16 mouse cellular contexts compared by ENCODE assay signal in genomic region chr5:105623074-105623713, GRCm38 (mm10).
A peak's percentile ranks its signal among the peaks of the same experiment; 100 is the strongest.
DNase-seq lines count a peak whose midpoint lies in the region; ATAC-seq and TF ChIP-seq lines count a peak whose summit lies in the region.
"Had no signal": no experiment of that assay in that cellular context is flagged by ENCODE, and none has a peak within 500 bp of the region (broad histone marks: within the 10 kb centered on the region; RNA-seq: fewer than 3 reads in every experiment).

No protein-coding gene starts in this region.

- no peak overlapping the region for H3K4me2 ChIP-seq in intestine, embryonic 16.5 days (ENCODE audit: low read depth, low read length)
- H3K4me2 ChIP-seq in intestine, embryonic 15.5 days (replicated peaks), result no peak overlapping the region
- no peak overlapping the region for H3K4me2 ChIP-seq in lung, embryonic 16.5 days (ENCODE audit: low read depth, low read length)
- H3K4me2 ChIP-seq in forebrain, embryonic 16.5 days (ENCODE audit: low read length), result no peak overlapping the region
- H3K4me2 ChIP-seq: forebrain, embryonic 12.5 days; hindbrain, embryonic 12.5 days; liver, embryonic 13.5 days; stomach, embryonic 15.5 days had no signal

- TF ChIP-seq POLR2A in small intestine, adult 2 months (IDR thresholded peaks at IDR 0.05; ENCODE audit: low read depth, low read length), result no peak

- no peaks in the 10 kb centered on the region for H3K27me3 ChIP-seq in intestine, embryonic 16.5 days (replicated peaks; ENCODE audit: control insufficient read depth, insufficient read depth, low read length)
- no peaks in the 10 kb centered on the region for H3K27me3 ChIP-seq in intestine, embryonic 15.5 days (replicated peaks)
- no peaks in the 10 kb centered on the region for H3K27me3 ChIP-seq in lung, embryonic 16.5 days (ENCODE audit: control insufficient read depth, insufficient read depth, low read depth, low read length)
- H3K27me3 ChIP-seq in small intestine, adult 2 months (ENCODE audit: control insufficient read depth, insufficient read depth, low read length), result no peaks in the 10 kb centered on the region
- H3K27me3 ChIP-seq in forebrain, embryonic 16.5 days (replicated peaks; ENCODE audit: control insufficient read depth, insufficient read depth, low read length), result no peaks in the 10 kb centered on the region
- H3K27me3 ChIP-seq: forebrain, embryonic 12.5 days; hindbrain, embryonic 12.5 days; liver, embryonic 13.5 days; stomach, embryonic 15.5 days had no signal

- no peak for TF ChIP-seq CTCF in small intestine, adult 2 months (IDR thresholded peaks at IDR 0.05; ENCODE audit: extremely low read depth, insufficient read length, insufficient replicate concordance, low read depth, low read length)

- 0 out of 2 replicates have a peak overlapping the region, but pooled peaks have one; percentile 24 for H3K9ac ChIP-seq in intestine, embryonic 16.5 days (ENCODE audit: low read depth, low read length)
- H3K9ac ChIP-seq in intestine, embryonic 15.5 days, result no peak overlapping the region
- H3K9ac ChIP-seq in lung, embryonic 16.5 days (ENCODE audit: low read length), result no peak overlapping the region
- H3K9ac ChIP-seq in forebrain, embryonic 16.5 days (replicated peaks; ENCODE audit: low read depth, low read length), result no peak overlapping the region
- H3K9ac ChIP-seq: forebrain, embryonic 12.5 days; hindbrain, embryonic 12.5 days; liver, embryonic 13.5 days; stomach, embryonic 15.5 days had no signal

- H3K4me3 ChIP-seq in intestine, embryonic 16.5 days (ENCODE audit: low read length), result no peak overlapping the region
- no peak overlapping the region for H3K4me3 ChIP-seq in intestine, embryonic 15.5 days (replicated peaks)
- H3K4me3 ChIP-seq in lung, embryonic 16.5 days (ENCODE audit: low read length), result no peak overlapping the region
- no peak overlapping the region for H3K4me3 ChIP-seq in small intestine, adult 2 months (ENCODE audit: low read depth, low read length)
- no peak overlapping the region for H3K4me3 ChIP-seq in forebrain, embryonic 16.5 days (replicated peaks; ENCODE audit: low read length)
- H3K4me3 ChIP-seq: forebrain, embryonic 12.5 days; hindbrain, embryonic 12.5 days; left cerebral cortex, adult 2 months; liver, embryonic 13.5 days; stomach, embryonic 15.5 days had no signal

- no peaks in the 10 kb centered on the region for H3K36me3 ChIP-seq in intestine, embryonic 16.5 days (ENCODE audit: control insufficient read depth, insufficient read depth, low read length)
- no peaks in the 10 kb centered on the region for H3K36me3 ChIP-seq in intestine, embryonic 15.5 days
- H3K36me3 ChIP-seq in lung, embryonic 16.5 days (ENCODE audit: control insufficient read depth, insufficient read depth, low read length), result no peaks in the 10 kb centered on the region
- H3K36me3 ChIP-seq in small intestine, adult 2 months (ENCODE audit: control insufficient read depth, insufficient read depth, low read length), result no peaks in the 10 kb centered on the region
- no peaks in the 10 kb centered on the region for H3K36me3 ChIP-seq in forebrain, embryonic 16.5 days (ENCODE audit: control insufficient read depth, insufficient read depth)
- H3K36me3 ChIP-seq: forebrain, embryonic 12.5 days; hindbrain, embryonic 12.5 days; liver, embryonic 13.5 days; stomach, embryonic 15.5 days had no signal

- H3K4me1 ChIP-seq in intestine, embryonic 16.5 days (ENCODE audit: control insufficient read depth, insufficient read depth, low read length), result no peaks in the 10 kb centered on the region
- peaks cover 7% of the 10 kb centered on the region; the same call in 1 of the 2 replicates for H3K4me1 ChIP-seq in intestine, embryonic 15.5 days (replicated peaks)
- H3K4me1 ChIP-seq in lung, embryonic 16.5 days (replicated peaks; ENCODE audit: control insufficient read depth, insufficient read depth, low read length), result peaks cover 4% of the 10 kb centered on the region; the same call in 1 of the 2 replicates
- H3K4me1 ChIP-seq in small intestine, adult 2 months (ENCODE audit: control insufficient read depth, insufficient read depth, insufficient read length, low read length), result peaks cover 3% of the 10 kb centered on the region
- H3K4me1 ChIP-seq in forebrain, embryonic 16.5 days (replicated peaks; ENCODE audit: control insufficient read depth, insufficient read depth, low read length), result no peaks in the 10 kb centered on the region
- H3K4me1 ChIP-seq: forebrain, embryonic 12.5 days; hindbrain, embryonic 12.5 days had no signal

- 50% methylated on average over 4 of the region's 4 CpGs for WGBS in intestine, embryonic 16.5 days
- whole genome bisulfite sequencing in intestine, embryonic 15.5 days, result 44% methylated on average over 4 of the region's 4 CpGs
- 37% methylated on average over 4 of the region's 4 CpGs for WGBS in lung, embryonic 16.5 days
- 58% methylated on average over 4 of the region's 4 CpGs for WGBS in small intestine, adult 2 months
- 74% methylated on average over 4 of the region's 4 CpGs for WGBS in forebrain, embryonic 16.5 days

- DNase-seq in lung, postnatal 4 days, result no peak
- peak; percentile 26 for DNase-seq in induced T-regulatory cell, adult 2 months (ENCODE audit: low read depth)
- DNase-seq: adrenal gland, postnatal 36 days; cerebellum, adult 11 months; gastrocnemius, postnatal 10 days; liver, embryonic 13.5 days; right cerebral cortex, postnatal 14 days had no signal

- ATAC-seq in intestine, embryonic 16.5 days, result peak; percentile 38; the same call in 1 of the 2 replicates
- ATAC-seq in intestine, embryonic 15.5 days, result no peak
- peak; percentile 65 for ATAC-seq in lung, embryonic 16.5 days (ENCODE audit: low read depth)
- no peak for ATAC-seq in forebrain, embryonic 16.5 days

- H3K9me3 ChIP-seq in intestine, embryonic 16.5 days (ENCODE audit: control insufficient read depth, low read length), result no peaks in the 10 kb centered on the region
- no peaks in the 10 kb centered on the region for H3K9me3 ChIP-seq in intestine, embryonic 15.5 days
- no peaks in the 10 kb centered on the region for H3K9me3 ChIP-seq in lung, embryonic 16.5 days (ENCODE audit: control insufficient read depth, low read length)
- no peaks in the 10 kb centered on the region for H3K9me3 ChIP-seq in forebrain, embryonic 16.5 days (ENCODE audit: control insufficient read depth, low read length)
- H3K9me3 ChIP-seq: forebrain, embryonic 12.5 days; hindbrain, embryonic 12.5 days; liver, embryonic 13.5 days; stomach, embryonic 15.5 days had no signal

- H3K27ac ChIP-seq in intestine, embryonic 16.5 days (ENCODE audit: low read length), result peak overlapping the region; percentile 2; the same call in 1 of the 2 replicates
- no peak overlapping the region for H3K27ac ChIP-seq in intestine, embryonic 15.5 days
- H3K27ac ChIP-seq in lung, embryonic 16.5 days (ENCODE audit: low read length), result peak overlapping the region; percentile 69
- H3K27ac ChIP-seq in small intestine, adult 2 months (ENCODE audit: insufficient read depth, low read depth, low read length), result peak overlapping the region; percentile 54; the same call in 1 of the 2 replicates
- H3K27ac ChIP-seq in forebrain, embryonic 16.5 days (ENCODE audit: low read length), result no peak overlapping the region
- H3K27ac ChIP-seq: forebrain, embryonic 12.5 days; hindbrain, embryonic 12.5 days; left cerebral cortex, adult 2 months; liver, embryonic 13.5 days; stomach, embryonic 15.5 days had no signal

Comparison
In these comparisons a context has a peak if more than half of its experiments do, and no peak if none do; other contexts are left out.
1. ATAC-seq: peak in intestine, embryonic 16.5 days (single experiment) and lung, embryonic 16.5 days (single experiment); none in intestine, embryonic 15.5 days (single experiment) and forebrain, embryonic 16.5 days (single experiment).
2. H3K27ac ChIP-seq: peak in intestine, embryonic 16.5 days (single experiment), lung, embryonic 16.5 days (single experiment) and small intestine, adult 2 months (single experiment); none in intestine, embryonic 15.5 days (single experiment) and forebrain, embryonic 16.5 days (single experiment).